In genomic region chr4:65295741-65296140, GRCm38 (mm10) we compare ENCODE assay signal across 14 mouse cellular contexts.
"Had no signal": no experiment of that assay in that cellular context is flagged by ENCODE, and none has a peak within 500 bp of the region (broad histone marks: within the 10 kb centered on the region; RNA-seq: fewer than 3 reads in every experiment).

No protein-coding gene starts in this region.

- H3K9ac ChIP-seq: kidney, embryonic 15.5 days; limb, embryonic 13.5 days; liver, embryonic 14.5 days; midbrain, embryonic 13.5 days; neural tube, embryonic 15.5 days had no signal

- DNase-seq: kidney, adult 2 months; kidney, postnatal 14 days; left cerebral cortex, postnatal 4 days; right cerebral cortex, adult 18-20 months; right cerebral cortex, postnatal 25 days; thymus, adult 18-20 months; thymus, postnatal 14 days had no signal

- H3K9me3 ChIP-seq: kidney, embryonic 15.5 days; limb, embryonic 13.5 days; midbrain, embryonic 13.5 days; neural tube, embryonic 15.5 days had no signal

- H3K4me2 ChIP-seq: kidney, embryonic 15.5 days; limb, embryonic 13.5 days; midbrain, embryonic 13.5 days; neural tube, embryonic 15.5 days had no signal

- H3K4me3 ChIP-seq: kidney, embryonic 15.5 days; limb, embryonic 13.5 days; midbrain, embryonic 13.5 days; myocyte; neural tube, embryonic 15.5 days had no signal

- H3K27me3 ChIP-seq: kidney, embryonic 15.5 days; neural tube, embryonic 15.5 days had no signal

- H3K27ac ChIP-seq: kidney, embryonic 15.5 days; limb, embryonic 13.5 days; liver, embryonic 14.5 days; midbrain, embryonic 13.5 days; neural tube, embryonic 15.5 days had no signal

- H3K4me1 ChIP-seq: kidney, embryonic 15.5 days had no signal

- H3K36me3 ChIP-seq: kidney, embryonic 15.5 days; limb, embryonic 13.5 days; midbrain, embryonic 13.5 days; neural tube, embryonic 15.5 days had no signal

- ATAC-seq: intestine, embryonic 16.5 days had no signal
